9 mouse cellular contexts compared by ENCODE assay signal in genomic region chr5:140579771-140580170, GRCm38 (mm10). TPM values are rescaled to one million over a fixed set of nuclear protein-coding genes. Genes with fewer than 3 reads are reported as not detected.
DNase-seq lines count a peak whose midpoint lies in the region; ATAC-seq and TF ChIP-seq lines count a peak whose summit lies in the region.
"Had no signal": no experiment of that assay in that cellular context is flagged by ENCODE, and none has a peak within 500 bp of the region (broad histone marks: within the 10 kb centered on the region; RNA-seq: fewer than 3 reads in every experiment).

No protein-coding gene starts in this region.

- no peak overlapping the region for H3K9ac ChIP-seq in limb, embryonic 11.5 days (ENCODE audit: low read length)
- H3K9ac ChIP-seq in neural tube, embryonic 14.5 days (replicated peaks; ENCODE audit: low read depth, low read length) = no peak overlapping the region
- H3K9ac ChIP-seq: heart, embryonic 15.5 days had no signal

- H3K4me3 ChIP-seq in forebrain, embryonic 10.5 days = peak overlapping the region; percentile 24
- no peak overlapping the region for H3K4me3 ChIP-seq in limb, embryonic 11.5 days (ENCODE audit: low read depth, low read length)
- H3K4me3 ChIP-seq in neural tube, embryonic 14.5 days (ENCODE audit: low read depth, low read length) = no peak overlapping the region
- H3K4me3 ChIP-seq: heart, embryonic 15.5 days had no signal

- ATAC-seq in limb, embryonic 11.5 days (ENCODE audit: insufficient number of reproducible peaks, low FRiP score, low TSS enrichment, low read depth) = peak; percentile 67
- ATAC-seq in neural tube, embryonic 14.5 days (ENCODE audit: low read depth) = peak; percentile 53; the same call in 1 of the 2 replicates

- WGBS in forebrain, embryonic 10.5 days = 1% methylated on average over 6 of the region's 6 CpGs
- 7% methylated on average over 6 of the region's 6 CpGs for WGBS in limb, embryonic 11.5 days
- 7% methylated on average over 5 of the region's 6 CpGs for WGBS in neural tube, embryonic 14.5 days

- no peaks in the 10 kb centered on the region for H3K36me3 ChIP-seq in forebrain, embryonic 10.5 days (replicated peaks)
- H3K36me3 ChIP-seq in limb, embryonic 11.5 days (ENCODE audit: control insufficient read depth, insufficient read depth, low read length) = no peaks in the 10 kb centered on the region
- no peaks in the 10 kb centered on the region for H3K36me3 ChIP-seq in neural tube, embryonic 14.5 days (ENCODE audit: control insufficient read depth, insufficient read depth, low read length)
- H3K36me3 ChIP-seq: heart, embryonic 15.5 days had no signal

- H3K27ac ChIP-seq in forebrain, embryonic 10.5 days = peak overlapping the region; percentile 94
- peak overlapping the region; percentile 71; the same call in 1 of the 2 replicates for H3K27ac ChIP-seq in limb, embryonic 11.5 days (replicated peaks; ENCODE audit: low read depth, low read length)
- no peak overlapping the region for H3K27ac ChIP-seq in neural tube, embryonic 14.5 days (ENCODE audit: low read depth, low read length)
- H3K27ac ChIP-seq: heart, embryonic 15.5 days had no signal

- H3K27me3 ChIP-seq in forebrain, embryonic 10.5 days (ENCODE audit: poor library complexity, severe bottlenecking) = no peaks in the 10 kb centered on the region
- no peaks in the 10 kb centered on the region for H3K27me3 ChIP-seq in limb, embryonic 11.5 days (ENCODE audit: control insufficient read depth, insufficient read depth, low read length)
- H3K27me3 ChIP-seq in neural tube, embryonic 14.5 days (ENCODE audit: control insufficient read depth, insufficient read depth, low read length) = no peaks in the 10 kb centered on the region

- no peak for TF ChIP-seq POLR2A in brain, embryonic 14.5 days (IDR thresholded peaks at IDR 0.05; ENCODE audit: borderline replicate concordance, extremely low read depth, insufficient read depth, insufficient read length, poor library complexity, severe bottlenecking)

- no peak for TF ChIP-seq CTCF in brain, embryonic 14.5 days (IDR thresholded peaks at IDR 0.05; ENCODE audit: borderline replicate concordance, extremely low read depth, insufficient read depth, insufficient read length)

- H3K9me3 ChIP-seq in forebrain, embryonic 10.5 days = no peaks in the 10 kb centered on the region; the same call in 1 of the 2 replicates
- no peaks in the 10 kb centered on the region for H3K9me3 ChIP-seq in limb, embryonic 11.5 days (ENCODE audit: control insufficient read depth, low read length)
- no peaks in the 10 kb centered on the region for H3K9me3 ChIP-seq in neural tube, embryonic 14.5 days (ENCODE audit: control insufficient read depth, low read length)
- H3K9me3 ChIP-seq: heart, embryonic 15.5 days had no signal

- peaks cover 78% of the 10 kb centered on the region for H3K4me1 ChIP-seq in forebrain, embryonic 10.5 days
- H3K4me1 ChIP-seq in limb, embryonic 11.5 days (ENCODE audit: control insufficient read depth, insufficient read depth, low read length) = peaks cover 45% of the 10 kb centered on the region
- H3K4me1 ChIP-seq in neural tube, embryonic 14.5 days (ENCODE audit: control insufficient read depth, insufficient read depth, low read length) = peaks cover 21% of the 10 kb centered on the region; the same call in 1 of the 2 replicates

- H3K4me2 ChIP-seq in limb, embryonic 11.5 days (ENCODE audit: low read depth, severe bottlenecking) = peak overlapping the region; percentile 22
- H3K4me2 ChIP-seq in neural tube, embryonic 14.5 days (ENCODE audit: low read depth, low read length) = no peak overlapping the region
- H3K4me2 ChIP-seq: heart, embryonic 15.5 days had no signal

- DNase-seq in brain, embryonic 14.5 days (ENCODE audit: low read depth) = peak; percentile 92
- peak; percentile 80 for DNase-seq in forebrain, embryonic 10.5 days (ENCODE audit: extremely low spot score, low spot score)
- DNase-seq in limb, embryonic 11.5 days (ENCODE audit: low spot score) = peak; percentile 70
- DNase-seq in thymus, postnatal 4 days = no peak
- no peak for DNase-seq in kidney, adult 11 months
- DNase-seq in thymus, postnatal 10 days (ENCODE audit: low spot score in 2 of 2) = no peak
- DNase-seq: lung, postnatal 4 days had no signal

RNA-seq across cellular contexts. Expression of gene Grifin, which starts 14.9 kb away (rescaled TPM):
- polyA plus RNA-seq in brain, embryonic 14.5 days (2012; rRNA removed) = 0.26 and 0.32 TPM in 2 replicates
- not detected in 2 replicates for polyA plus RNA-seq in forebrain, embryonic 10.5 days (2016; fragmentation: Nextera tagmentation; extraction: Ambion mirVana)
- not detected in 2 replicates for polyA plus RNA-seq in limb, embryonic 11.5 days (2014; fragmentation: Nextera tagmentation; extraction: Ambion mirVana)
- not detected in 2 replicates for polyA plus RNA-seq in neural tube, embryonic 14.5 days (2014; fragmentation: Nextera tagmentation; extraction: Ambion mirVana)
- polyA plus RNA-seq: heart, embryonic 15.5 days had no signal

RNA-seq across cellular contexts. Expression of gene Lfng, which starts 27.3 kb away (rescaled TPM):
- polyA plus RNA-seq in brain, embryonic 14.5 days (2012; rRNA removed) = 55.8 and 73.4 TPM in 2 replicates
- polyA plus RNA-seq in forebrain, embryonic 10.5 days (2016; fragmentation: Nextera tagmentation; extraction: Ambion mirVana) = 33.1 and 33.3 TPM in 2 replicates
- polyA plus RNA-seq in limb, embryonic 11.5 days (2014; fragmentation: Nextera tagmentation; extraction: Ambion mirVana) = 9.0 and 10.8 TPM in 2 replicates
- polyA plus RNA-seq in neural tube, embryonic 14.5 days (2014; fragmentation: Nextera tagmentation; extraction: Ambion mirVana) = 17.7 and 18.2 TPM in 2 replicates

Comparison
In these comparisons a context has a peak if more than half of its experiments do, and no peak if none do; other contexts are left out.
1. DNase-seq: peak in brain, embryonic 14.5 days (single experiment), forebrain, embryonic 10.5 days (single experiment) and limb, embryonic 11.5 days (single experiment); none in thymus, postnatal 4 days (single experiment), kidney, adult 11 months (single experiment) and thymus, postnatal 10 days (0 of 2).